Mouse (Mus musculus) erythroblast, embryonic 14.5 days (primary cell): ENCODE data around the gene Nkx1-2. TPM values are rescaled to one million over a fixed set of nuclear protein-coding genes. Genes with fewer than 3 reads are reported as not detected.

Source experiments
- H3K27me3 ChIP-seq: 2 replicates; pipeline ENCODE4 v1.6.1; 2012; ENCODE audit warnings: inconsistent platforms; ENCODE audit not compliant: control insufficient read depth
- H3K36me3 ChIP-seq: 2 replicates; pipeline ENCODE4 v1.6.1; 2012; ENCODE audit warnings: mild to moderate bottlenecking, inconsistent platforms; ENCODE audit not compliant: control insufficient read depth
- H3K4me1 ChIP-seq: 2 replicates; pipeline ENCODE4 v1.6.1; 2012; ENCODE audit warnings: inconsistent platforms; ENCODE audit not compliant: control insufficient read depth
- H3K4me3 ChIP-seq: replicated peaks from 2 replicates; pipeline ENCODE3; 2012; ENCODE audit warnings: moderate library complexity, mild to moderate bottlenecking, inconsistent platforms
- H3K9me3 ChIP-seq: 2 replicates; pipeline ENCODE4 v1.6.1; 2012; ENCODE audit warnings: low read length, inconsistent platforms, mixed read lengths; ENCODE audit not compliant: control insufficient read depth
- GATA1 ChIP-seq: IDR thresholded peaks from 2 replicates; pipeline ENCODE4 v1.6.1; 2012; ENCODE audit warnings: low read length, inconsistent platforms, mixed read lengths
- TAL1 ChIP-seq: IDR thresholded peaks from 3 replicates; pipeline ENCODE4 v1.6.1; 2012; ENCODE audit warnings: low read length, inconsistent platforms, mixed read lengths
- polyA plus RNA-seq: library from polyadenylated mRNA; stranded (reverse); fragments of >175 nt; gene quantifications from 2 replicates; pipeline ENCODE4 v1.2.3, GENCODE M21; 2012

Gene Nkx1-2
- polyA plus RNA-seq, 1 experiment = not detected

- Histone ChIP-seq H3K27me3 (no peaks in the 10 kb centered on the region), H3K4me3 (no peak overlapping the region), H3K9me3 (no peaks in the 10 kb centered on the region), H3K4me1 (peaks cover 25% of the 10 kb centered on the region), H3K36me3 (peaks cover 57% of the 10 kb centered on the region)
- no peak for TF ChIP-seq GATA1
These were observed 42.9 kb downstream of the Nkx1-2 start for GRCm38 (mm10) chr7:132556575-132556974.

GRCm38 (mm10) chr7:132555911-132556310, 43.5 kb downstream of the Nkx1-2 start:
- no peak overlapping the region for H3K4me3 ChIP-seq
- H3K27me3 ChIP-seq = no peaks in the 10 kb centered on the region
- no peak for TF ChIP-seq TAL1
- no peak for TF ChIP-seq GATA1
- H3K9me3 ChIP-seq = no peaks in the 10 kb centered on the region
- H3K36me3 ChIP-seq = peaks cover 50% of the 10 kb centered on the region
- peaks cover 31% of the 10 kb centered on the region for H3K4me1 ChIP-seq

GRCm38 (mm10) chr7:132554091-132554490, 45.3 kb downstream of the Nkx1-2 start:
- H3K4me3 ChIP-seq = no peak overlapping the region
- H3K27me3 ChIP-seq = no peaks in the 10 kb centered on the region
- H3K36me3 ChIP-seq = peaks cover 32% of the 10 kb centered on the region
- no peak for TF ChIP-seq TAL1
- no peak for TF ChIP-seq GATA1
- H3K9me3 ChIP-seq = no peaks in the 10 kb centered on the region
- peaks cover 27% of the 10 kb centered on the region for H3K4me1 ChIP-seq

GRCm38 (mm10) chr7:132551351-132552126, 47.9 kb downstream of the Nkx1-2 start:
- H3K9me3 ChIP-seq = no peaks in the 10 kb centered on the region
- H3K36me3 ChIP-seq = peaks cover 6% of the 10 kb centered on the region
- peak overlapping the region; percentile 63 for H3K4me3 ChIP-seq
- TF ChIP-seq TAL1 (no peak), GATA1 (no peak; the same call in 1 of the 2 replicates)
- H3K4me1 ChIP-seq = peaks cover 12% of the 10 kb centered on the region
- H3K27me3 ChIP-seq = peaks cover 8% of the 10 kb centered on the region

GRCm38 (mm10) chr7:132547126-132547525, 52.3 kb downstream of the Nkx1-2 start:
- Histone ChIP-seq H3K36me3 (no peaks in the 10 kb centered on the region), H3K9me3 (no peaks in the 10 kb centered on the region), H3K27me3 (peaks cover 13% of the 10 kb centered on the region), H3K4me3 (no peak overlapping the region), H3K4me1 (peaks cover 10% of the 10 kb centered on the region)
- no peak for TF ChIP-seq TAL1
- TF ChIP-seq GATA1 = no peak

Other genes starting within 250 kb of the Nkx1-2 start
- 0.05 and 0.09 TPM in 2 replicates for gene Oat, start 23.2 kb downstream of the Nkx1-2 start, polyA plus RNA-seq
- 0.09 and 0.12 TPM in 2 replicates for gene Lhpp, start 11.0 kb upstream of the Nkx1-2 start, polyA plus RNA-seq
- gene Fam53b, start 214.2 kb upstream of the Nkx1-2 start, polyA plus RNA-seq = 21.4 and 23.3 TPM in 2 replicates